Mouse (Mus musculus) forebrain, embryonic 10.5 days (tissue): ENCODE results near the gene Fam124a. TPM values are rescaled to one million over a fixed set of nuclear protein-coding genes. Genes with fewer than 3 reads are reported as not detected.

Source experiments
- DNase-seq: peaks from one replicate; pipeline ENCODE4 v3.0.0-alpha.2; 2017; ENCODE audit warnings: low spot score; ENCODE audit errors: extremely low spot score
- H3K27ac ChIP-seq: fragments of 300-500 bp; sonication (generic); 2 replicates; pipeline ENCODE4 v1.5.1; 2016; ENCODE audit warnings: mild to moderate bottlenecking
- H3K27me3 ChIP-seq: fragments of 300-500 bp; sonication (generic); 2 replicates; pipeline ENCODE4 v1.6.1; 2016; ENCODE audit warnings: mild to moderate bottlenecking; ENCODE audit not compliant: poor library complexity, severe bottlenecking
- H3K36me3 ChIP-seq: fragments of 300-500 bp; sonication (generic); replicated peaks from 2 replicates; pipeline ENCODE4 v1.6.1; 2016; ENCODE audit warnings: mild to moderate bottlenecking, moderate library complexity
- H3K4me1 ChIP-seq: fragments of 300-500 bp; sonication (generic); 2 replicates; pipeline ENCODE4 v1.6.1; 2016
- H3K4me3 ChIP-seq: fragments of 300-500 bp; sonication (generic); 2 replicates; pipeline ENCODE4 v1.5.1; 2016; ENCODE audit warnings: mild to moderate bottlenecking, moderate library complexity
- H3K9me3 ChIP-seq: fragments of 300-500 bp; sonication (generic); 2 replicates; pipeline ENCODE4 v1.6.1; 2016; ENCODE audit warnings: mild to moderate bottlenecking, moderate library complexity
- WGBS: fragments of 180-500 bp; shearing (Covaris S2); methylation state at CpG from one replicate; pipeline ENCODE4 v1.1.7; 2016; 5-methylcytosine and 5-hydroxymethylcytosine counted together
- polyA plus RNA-seq: library from polyadenylated mRNA; unstranded; fragments of >200 nt; fragmentation: Nextera tagmentation; extraction: Ambion mirVana; gene quantifications from 2 replicates; pipeline ENCODE4 v1.2.1, GENCODE M21; 2016

The Fam124a gene
- polyA plus RNA-seq, 1 experiment from 2014 or later: 4.5 TPM

GRCm38 (mm10) chr14:62584637-62585036, 29.1 kb downstream of the Fam124a start:
- peaks cover 53% of the 10 kb centered on the region for H3K4me1 ChIP-seq

GRCm38 (mm10) chr14:62585338-62585737, 29.8 kb downstream of the Fam124a start:
- H3K36me3 ChIP-seq: no peaks in the 10 kb centered on the region; the same call in 1 of the 2 replicates
- H3K27me3 ChIP-seq: no peaks in the 10 kb centered on the region
- no peak for DNase-seq
- no peak overlapping the region; the same call in 1 of the 2 replicates for H3K4me3 ChIP-seq
- 19% methylated on average over 3 of the region's 3 CpGs for WGBS
- peak overlapping the region; percentile 86 for H3K27ac ChIP-seq
- H3K9me3 ChIP-seq: no peaks in the 10 kb centered on the region
- peaks cover 53% of the 10 kb centered on the region for H3K4me1 ChIP-seq

More at GRCm38 (mm10) chr14:62584637-62585036, 29.1 kb downstream of the Fam124a start:
- peak overlapping the region; percentile 86 for H3K27ac ChIP-seq
- no peak for DNase-seq
- no peaks in the 10 kb centered on the region; the same call in 1 of the 2 replicates for H3K36me3 ChIP-seq
- H3K9me3 ChIP-seq: no peaks in the 10 kb centered on the region
- H3K27me3 ChIP-seq: no peaks in the 10 kb centered on the region
- no peak overlapping the region for H3K4me3 ChIP-seq

- Histone ChIP-seq H3K27me3 (no peaks in the 10 kb centered on the region), H3K4me1 (peaks cover 16% of the 10 kb centered on the region), H3K4me3 (no peak overlapping the region), H3K9me3 (no peaks in the 10 kb centered on the region), H3K27ac (peak overlapping the region; percentile 62), H3K36me3 (no peaks in the 10 kb centered on the region)
- DNase-seq: no peak
- WGBS: 83% methylated on average over 6 of the region's 6 CpGs
Measured at GRCm38 (mm10) chr14:62600109-62600522, 44.6 kb downstream of the Fam124a start.

- DNase-seq: no peak
- WGBS: 71% methylated on average over 1 of the region's 1 CpGs
- H3K27ac ChIP-seq: no peak overlapping the region
Measured at GRCm38 (mm10) chr14:62602271-62602670, 46.7 kb downstream of the Fam124a start.

GRCm38 (mm10) chr14:62602869-62603268, 47.3 kb downstream of the Fam124a start:
- no peak for DNase-seq
- Histone ChIP-seq H3K9me3 (no peaks in the 10 kb centered on the region), H3K27me3 (no peaks in the 10 kb centered on the region), H3K27ac (no peak overlapping the region), H3K4me1 (peaks cover 16% of the 10 kb centered on the region), H3K4me3 (no peak overlapping the region), H3K36me3 (0 out of 2 replicates have a peak, but pooled peaks cover 3% of the 10 kb centered on the region)
- 92% methylated on average over 1 of the region's 1 CpGs for WGBS

More at GRCm38 (mm10) chr14:62602271-62602670, 46.7 kb downstream of the Fam124a start:
- Histone ChIP-seq H3K36me3 (0 out of 2 replicates have a peak, but pooled peaks cover 3% of the 10 kb centered on the region), H3K27me3 (no peaks in the 10 kb centered on the region), H3K4me3 (no peak overlapping the region), H3K9me3 (no peaks in the 10 kb centered on the region), H3K4me1 (peaks cover 16% of the 10 kb centered on the region)

GRCm38 (mm10) chr14:62607791-62608196, 52.3 kb downstream of the Fam124a start:
- WGBS: 85% methylated on average over 8 of the region's 8 CpGs
- no peaks in the 10 kb centered on the region for H3K9me3 ChIP-seq

GRCm38 (mm10) chr14:62609904-62610303, 54.4 kb downstream of the Fam124a start:
- DNase-seq: no peak
- H3K4me3 ChIP-seq: no peak overlapping the region
- no peaks in the 10 kb centered on the region for H3K27me3 ChIP-seq
- 0 out of 2 replicates have a peak, but pooled peaks cover 3% of the 10 kb centered on the region for H3K36me3 ChIP-seq
- H3K4me1 ChIP-seq: no peaks in the 10 kb centered on the region
- no peaks in the 10 kb centered on the region for H3K9me3 ChIP-seq
- H3K27ac ChIP-seq: no peak overlapping the region
- 86% methylated on average over 3 of the region's 3 CpGs for WGBS

More at GRCm38 (mm10) chr14:62607791-62608196, 52.3 kb downstream of the Fam124a start:
- Histone ChIP-seq H3K27me3 (no peaks in the 10 kb centered on the region), H3K4me1 (no peaks in the 10 kb centered on the region), H3K27ac (no peak overlapping the region), H3K4me3 (no peak overlapping the region), H3K36me3 (0 out of 2 replicates have a peak, but pooled peaks cover 3% of the 10 kb centered on the region)
- DNase-seq: no peak

GRCm38 (mm10) chr14:62622393-62622792, 66.9 kb downstream of the Fam124a start:
- no peak for DNase-seq
- Histone ChIP-seq H3K27me3 (no peaks in the 10 kb centered on the region), H3K4me3 (no peak overlapping the region), H3K36me3 (no peaks in the 10 kb centered on the region), H3K9me3 (no peaks in the 10 kb centered on the region), H3K4me1 (peaks cover 15% of the 10 kb centered on the region), H3K27ac (no peak overlapping the region)
- 39% methylated on average over 3 of the region's 3 CpGs for WGBS

GRCm38 (mm10) chr14:62627951-62628350, 72.4 kb downstream of the Fam124a start:
- Histone ChIP-seq H3K27ac (no peak overlapping the region), H3K27me3 (no peaks in the 10 kb centered on the region), H3K4me3 (no peak overlapping the region), H3K4me1 (peaks cover 12% of the 10 kb centered on the region), H3K36me3 (no peaks in the 10 kb centered on the region), H3K9me3 (no peaks in the 10 kb centered on the region; the same call in 1 of the 2 replicates)
- DNase-seq: no peak
- 93% methylated on average over 5 of the region's 5 CpGs for WGBS

GRCm38 (mm10) chr14:62637436-62638344, 82.2 kb downstream of the Fam124a start:
- Histone ChIP-seq H3K36me3 (no peaks in the 10 kb centered on the region), H3K9me3 (no peaks in the 10 kb centered on the region), H3K4me1 (peaks cover 11% of the 10 kb centered on the region), H3K27me3 (no peaks in the 10 kb centered on the region), H3K27ac (no peak overlapping the region), H3K4me3 (no peak overlapping the region)
- peak; percentile 16 for DNase-seq
- 33% methylated on average over 9 of the region's 9 CpGs for WGBS

GRCm38 (mm10) chr14:62638345-62638702, 82.8 kb downstream of the Fam124a start:
- H3K4me3 ChIP-seq: no peak overlapping the region
- H3K27ac ChIP-seq: no peak overlapping the region
- WGBS: 54% methylated on average over 6 of the region's 6 CpGs
- no peaks in the 10 kb centered on the region for H3K9me3 ChIP-seq
- peaks cover 11% of the 10 kb centered on the region for H3K4me1 ChIP-seq
- H3K27me3 ChIP-seq: no peaks in the 10 kb centered on the region
- DNase-seq: no peak
- H3K36me3 ChIP-seq: no peaks in the 10 kb centered on the region

- Histone ChIP-seq H3K4me1 (peaks cover 11% of the 10 kb centered on the region), H3K27me3 (no peaks in the 10 kb centered on the region), H3K9me3 (no peaks in the 10 kb centered on the region), H3K36me3 (no peaks in the 10 kb centered on the region), H3K27ac (no peak overlapping the region), H3K4me3 (no peak overlapping the region)
- 78% methylated on average over 6 of the region's 6 CpGs for WGBS
- DNase-seq: no peak
Measured at GRCm38 (mm10) chr14:62639111-62639510, 83.6 kb downstream of the Fam124a start.

GRCm38 (mm10) chr14:62639551-62639950, 84.0 kb downstream of the Fam124a start:
- Histone ChIP-seq H3K9me3 (no peaks in the 10 kb centered on the region), H3K27ac (no peak overlapping the region), H3K4me1 (peaks cover 11% of the 10 kb centered on the region), H3K27me3 (no peaks in the 10 kb centered on the region), H3K36me3 (no peaks in the 10 kb centered on the region), H3K4me3 (no peak overlapping the region)
- DNase-seq: no peak
- 90% methylated on average over 5 of the region's 5 CpGs for WGBS
